Mouse (Mus musculus) olfactory bulb, adult 2 months (tissue): ENCODE measurements around the gene Tgfb2.

Experiments used
- CTCF ChIP-seq: fragments of 200-500 bp; IDR thresholded peaks from 2 replicates; pipeline ENCODE4 v1.5.1; 2012; ENCODE audit warnings: low read depth, mild to moderate bottlenecking, low read length, moderate library complexity; ENCODE audit not compliant: insufficient read depth
- POLR2A ChIP-seq: fragments of 200-500 bp; IDR thresholded peaks from 2 replicates; pipeline ENCODE4 v1.6.1; 2012; ENCODE audit warnings: mild to moderate bottlenecking, low read depth, low read length, moderate library complexity; ENCODE audit not compliant: insufficient read depth

- no peak for TF ChIP-seq POLR2A
- no peak for TF ChIP-seq CTCF
Observed at GRCm38 (mm10) chr1:186621812-186622211, 84.0 kb downstream of the Tgfb2 start.
